In the genomic region with DNA sequence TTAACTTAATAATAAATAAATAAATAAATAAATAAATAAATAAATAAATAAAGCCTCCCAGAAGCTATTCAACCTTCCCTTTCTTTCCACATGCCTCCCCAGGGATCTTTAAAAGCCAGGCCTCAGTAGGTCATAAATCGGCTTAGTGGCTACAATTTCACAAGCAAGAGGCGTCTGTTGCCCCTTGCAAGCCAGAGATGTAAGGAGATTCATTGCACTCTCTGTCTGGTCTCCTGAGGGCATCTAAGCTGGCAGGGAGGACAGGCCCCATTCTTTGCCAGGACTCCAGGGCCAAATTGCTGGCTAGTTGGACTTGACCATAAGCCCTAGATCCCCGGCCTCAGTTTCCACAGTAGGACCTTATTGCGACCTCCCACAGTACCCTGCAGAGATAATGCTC, we compare ENCODE assay signal across 14 mouse cellular contexts.
"Had no signal": no experiment of that assay in that cellular context is flagged by ENCODE, and none has a peak within 500 bp of the region (broad histone marks: within the 10 kb centered on the region; RNA-seq: fewer than 3 reads in every experiment).

No protein-coding gene starts in this region.

- DNase-seq: kidney, adult 9 months; kidney, postnatal 10 days; lung, adult 2 months; lung, postnatal 36 days; midbrain, embryonic 14.5 days; right cerebral cortex, adult 18-20 months; right cerebral cortex, postnatal 25 days; thymus, postnatal 4 days had no signal

- H3K27ac ChIP-seq: left cerebral cortex, adult 2 months; liver, embryonic 15.5 days; midbrain, embryonic 10.5 days; neural tube, embryonic 12.5 days; stomach, postnatal 0 days had no signal

- H3K27me3 ChIP-seq: liver, embryonic 15.5 days; neural tube, embryonic 12.5 days had no signal

- H3K4me1 ChIP-seq: liver, embryonic 15.5 days; midbrain, embryonic 10.5 days had no signal

- H3K4me3 ChIP-seq: left cerebral cortex, adult 2 months; liver, embryonic 15.5 days; midbrain, embryonic 10.5 days; myocyte; neural tube, embryonic 12.5 days had no signal

- H3K36me3 ChIP-seq: liver, embryonic 15.5 days; midbrain, embryonic 10.5 days; neural tube, embryonic 12.5 days had no signal
